Mouse (Mus musculus) hindbrain, embryonic 13.5 days (tissue): Measurements from ENCODE around the gene Tfb2m. TPM values are rescaled to one million over a fixed set of nuclear protein-coding genes. Genes with fewer than 3 reads are reported as not detected.

Experiments used
- ATAC-seq: fragments of 200-750 bp; cut with Nextera tagmentation; 2 replicates; pipeline ENCODE4 v1.8.0; 2017; ENCODE audit warnings: moderate TSS enrichment; ENCODE audit not compliant: low FRiP score
- H3K27ac ChIP-seq: fragments of 300-500 bp; sonication (generic); 2 replicates; pipeline ENCODE4 v1.5.1; 2015; ENCODE audit warnings: inconsistent platforms, mild to moderate bottlenecking, moderate library complexity
- H3K27me3 ChIP-seq: fragments of 300-500 bp; sonication (generic); 2 replicates; pipeline ENCODE4 v1.6.1; 2015; ENCODE audit warnings: mild to moderate bottlenecking, inconsistent platforms
- H3K36me3 ChIP-seq: fragments of 300-500 bp; sonication (generic); 2 replicates; pipeline ENCODE4 v1.6.1; 2015; ENCODE audit warnings: mild to moderate bottlenecking, inconsistent platforms
- H3K4me1 ChIP-seq: fragments of 300-500 bp; sonication (generic); replicated peaks from 2 replicates; pipeline ENCODE4 v1.6.1; 2015; ENCODE audit warnings: inconsistent platforms
- H3K4me2 ChIP-seq: fragments of 300-500 bp; sonication (generic); 2 replicates; pipeline ENCODE4 v1.6.1; 2015; ENCODE audit warnings: inconsistent platforms, mild to moderate bottlenecking, moderate library complexity
- H3K4me3 ChIP-seq: fragments of 300-500 bp; sonication (generic); 2 replicates; pipeline ENCODE4 v1.5.1; 2015; ENCODE audit warnings: mild to moderate bottlenecking, inconsistent platforms
- H3K9ac ChIP-seq: fragments of 300-500 bp; sonication (generic); 2 replicates; pipeline ENCODE4 v1.6.1; 2015; ENCODE audit warnings: mild to moderate bottlenecking, inconsistent platforms
- H3K9me3 ChIP-seq: fragments of 300-500 bp; sonication (generic); 2 replicates; pipeline ENCODE4 v1.6.1; 2016; ENCODE audit warnings: inconsistent platforms
- WGBS: fragments of 180-500 bp; shearing (Covaris S2); methylation state at CpG from one replicate; pipeline ENCODE4 v1.1.7; 2015; 5-methylcytosine and 5-hydroxymethylcytosine counted together
- polyA plus RNA-seq: library from polyadenylated mRNA; unstranded; fragments of >200 nt; fragmentation: Nextera tagmentation; extraction: Ambion mirVana; gene quantifications from 2 replicates; pipeline ENCODE4 v1.2.1, GENCODE M21; 2015

Gene Tfb2m
- polyA plus RNA-seq, 1 experiment from 2014 or later: 39.0 TPM

GRCm38 (mm10) chr1:179578625-179579024 lies 32.6 kb upstream of the Tfb2m start:
- Histone ChIP-seq H3K4me1 (peaks cover 6% of the 10 kb centered on the region; the same call in 1 of the 2 replicates), H3K4me2 (no peak overlapping the region), H3K36me3 (peaks cover 17% of the 10 kb centered on the region), H3K9me3 (no peaks in the 10 kb centered on the region), H3K27me3 (no peaks in the 10 kb centered on the region), H3K27ac (no peak overlapping the region), H3K9ac (no peak overlapping the region), H3K4me3 (no peak overlapping the region)
- 79% methylated on average over 6 of the region's 6 CpGs for WGBS
- no peak for ATAC-seq

GRCm38 (mm10) chr1:179573650-179574206 lies 27.7 kb upstream of the Tfb2m start:
- WGBS: 78% methylated on average over 6 of the region's 6 CpGs
- no peak overlapping the region for H3K27ac ChIP-seq
- peaks cover 13% of the 10 kb centered on the region for H3K4me1 ChIP-seq
- no peak overlapping the region for H3K4me2 ChIP-seq
- H3K9me3 ChIP-seq: no peaks in the 10 kb centered on the region
- ATAC-seq: no peak
- 0 out of 2 replicates have a peak overlapping the region, but pooled peaks have one; percentile 15 for H3K9ac ChIP-seq
- H3K4me3 ChIP-seq: no peak overlapping the region
- no peaks in the 10 kb centered on the region for H3K27me3 ChIP-seq
- H3K36me3 ChIP-seq: no peaks in the 10 kb centered on the region

GRCm38 (mm10) chr1:179571686-179572085 lies 25.6 kb upstream of the Tfb2m start:
- WGBS: 90% methylated on average over 4 of the region's 4 CpGs
- Histone ChIP-seq H3K4me1 (peaks cover 24% of the 10 kb centered on the region), H3K4me2 (no peak overlapping the region), H3K9ac (no peak overlapping the region), H3K27me3 (no peaks in the 10 kb centered on the region), H3K4me3 (no peak overlapping the region), H3K9me3 (no peaks in the 10 kb centered on the region), H3K27ac (no peak overlapping the region), H3K36me3 (no peaks in the 10 kb centered on the region)
- ATAC-seq: no peak

GRCm38 (mm10) chr1:179570482-179570881 lies 24.4 kb upstream of the Tfb2m start:
- Histone ChIP-seq H3K27me3 (no peaks in the 10 kb centered on the region), H3K27ac (no peak overlapping the region), H3K36me3 (no peaks in the 10 kb centered on the region), H3K9me3 (no peaks in the 10 kb centered on the region), H3K4me2 (no peak overlapping the region), H3K9ac (no peak overlapping the region), H3K4me3 (no peak overlapping the region), H3K4me1 (peaks cover 24% of the 10 kb centered on the region)
- no peak for ATAC-seq
- 98% methylated on average over 1 of the region's 1 CpGs for WGBS

DNA sequence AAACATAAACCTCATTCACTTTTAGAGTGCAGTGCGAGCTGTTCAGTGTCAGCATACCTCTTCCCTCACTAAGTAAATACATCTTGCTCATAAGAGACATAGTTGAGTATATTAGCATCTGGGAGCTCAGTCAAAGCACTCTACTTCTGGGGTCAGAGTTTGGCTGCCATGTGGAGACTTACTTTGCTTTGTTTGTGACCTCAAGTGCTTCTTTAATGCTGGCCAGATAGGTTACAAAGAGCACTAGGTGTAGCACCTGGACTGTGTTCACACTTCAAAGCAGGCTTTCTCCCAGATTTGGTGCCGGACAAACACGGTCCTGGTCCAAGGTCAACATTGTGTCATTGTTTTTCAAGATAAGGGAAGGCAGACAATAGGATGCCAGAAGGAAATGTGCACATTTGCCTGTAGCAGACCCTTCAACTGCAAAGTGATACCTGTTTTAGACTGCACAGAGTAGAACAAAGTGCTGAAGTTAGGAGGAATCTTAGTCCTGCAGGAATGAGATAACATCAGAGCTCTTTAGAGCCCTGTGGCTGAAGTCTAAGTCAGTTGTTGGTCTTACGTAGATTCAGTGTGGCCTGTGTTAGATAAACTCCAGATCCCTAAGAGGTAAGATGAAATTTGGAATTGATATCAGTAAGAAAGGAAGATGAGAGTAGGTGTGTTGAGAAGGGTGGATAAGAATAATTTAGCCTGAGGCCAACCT lies 22.8 kb upstream of the Tfb2m start:
- Histone ChIP-seq H3K4me1 (peaks cover 19% of the 10 kb centered on the region), H3K9me3 (no peaks in the 10 kb centered on the region), H3K9ac (no peak overlapping the region), H3K27me3 (no peaks in the 10 kb centered on the region), H3K36me3 (no peaks in the 10 kb centered on the region), H3K4me3 (no peak overlapping the region), H3K4me2 (no peak overlapping the region), H3K27ac (no peak overlapping the region)
- no peak for ATAC-seq
- WGBS: 89% methylated on average over 4 of the region's 4 CpGs

DNA sequence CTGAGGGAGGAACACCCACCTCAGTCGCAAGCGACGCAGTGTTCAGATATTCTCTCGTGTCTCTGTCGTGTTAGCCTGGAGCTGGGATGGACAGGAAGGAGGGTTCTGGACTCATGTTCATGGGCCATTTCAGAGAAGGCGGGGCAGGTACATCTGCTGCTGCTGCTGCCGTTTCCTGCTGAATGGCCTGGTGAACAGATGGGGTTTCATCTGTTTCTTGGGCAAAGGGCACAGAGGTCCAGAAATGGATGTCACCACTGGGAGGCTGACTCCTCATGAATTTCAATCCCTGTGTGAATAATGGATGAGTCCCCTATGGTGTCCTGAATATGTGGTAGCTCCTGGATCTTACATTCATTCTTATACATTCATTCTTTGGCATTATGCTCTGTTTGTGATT lies 21.5 kb upstream of the Tfb2m start:
- H3K27ac ChIP-seq: peak overlapping the region; percentile 55
- peaks cover 26% of the 10 kb centered on the region for H3K4me1 ChIP-seq
- no peaks in the 10 kb centered on the region for H3K9me3 ChIP-seq
- ATAC-seq: peak; percentile 21; the same call in 1 of the 2 replicates
- WGBS: 33% methylated on average over 7 of the region's 7 CpGs
- H3K4me2 ChIP-seq: no peak overlapping the region
- no peak overlapping the region for H3K4me3 ChIP-seq
- H3K9ac ChIP-seq: no peak overlapping the region
- H3K36me3 ChIP-seq: no peaks in the 10 kb centered on the region
- no peaks in the 10 kb centered on the region for H3K27me3 ChIP-seq

- Histone ChIP-seq H3K27me3 (no peaks in the 10 kb centered on the region), H3K9me3 (no peaks in the 10 kb centered on the region), H3K9ac (no peak overlapping the region), H3K36me3 (no peaks in the 10 kb centered on the region), H3K27ac (peak overlapping the region; percentile 40; the same call in 1 of the 2 replicates), H3K4me3 (no peak overlapping the region), H3K4me2 (no peak overlapping the region), H3K4me1 (peaks cover 19% of the 10 kb centered on the region)
- WGBS: 68% methylated on average over 5 of the region's 5 CpGs
- no peak for ATAC-seq
Measured at GRCm38 (mm10) chr1:179563926-179564325, 17.9 kb upstream of the Tfb2m start.

DNA sequence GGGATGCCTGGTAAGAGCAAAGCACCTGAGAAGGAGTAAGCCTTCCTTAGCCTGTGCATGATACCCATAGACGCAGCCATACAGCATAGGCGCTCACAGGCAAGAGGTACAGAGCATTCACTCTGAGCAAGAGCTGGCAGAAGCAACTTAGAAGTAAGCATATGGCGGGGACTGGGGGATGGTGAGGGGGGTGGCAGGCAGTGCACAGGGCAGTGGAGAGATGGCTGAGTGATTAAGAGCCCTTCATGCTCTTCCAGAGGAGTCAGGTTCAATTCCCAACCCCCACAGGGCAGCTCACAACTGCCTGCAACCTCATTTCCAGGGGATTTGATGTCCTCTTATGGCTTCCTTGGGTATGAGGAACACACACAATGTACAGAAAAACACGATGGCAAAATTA lies 17.1 kb upstream of the Tfb2m start:
- H3K27ac ChIP-seq: no peak overlapping the region
- no peak for ATAC-seq
- 81% methylated on average over 4 of the region's 4 CpGs for WGBS
- no peaks in the 10 kb centered on the region for H3K9me3 ChIP-seq
- H3K9ac ChIP-seq: no peak overlapping the region
- H3K4me3 ChIP-seq: no peak overlapping the region
- H3K4me2 ChIP-seq: no peak overlapping the region
- H3K4me1 ChIP-seq: peaks cover 19% of the 10 kb centered on the region
- H3K36me3 ChIP-seq: no peaks in the 10 kb centered on the region
- no peaks in the 10 kb centered on the region for H3K27me3 ChIP-seq

DNA sequence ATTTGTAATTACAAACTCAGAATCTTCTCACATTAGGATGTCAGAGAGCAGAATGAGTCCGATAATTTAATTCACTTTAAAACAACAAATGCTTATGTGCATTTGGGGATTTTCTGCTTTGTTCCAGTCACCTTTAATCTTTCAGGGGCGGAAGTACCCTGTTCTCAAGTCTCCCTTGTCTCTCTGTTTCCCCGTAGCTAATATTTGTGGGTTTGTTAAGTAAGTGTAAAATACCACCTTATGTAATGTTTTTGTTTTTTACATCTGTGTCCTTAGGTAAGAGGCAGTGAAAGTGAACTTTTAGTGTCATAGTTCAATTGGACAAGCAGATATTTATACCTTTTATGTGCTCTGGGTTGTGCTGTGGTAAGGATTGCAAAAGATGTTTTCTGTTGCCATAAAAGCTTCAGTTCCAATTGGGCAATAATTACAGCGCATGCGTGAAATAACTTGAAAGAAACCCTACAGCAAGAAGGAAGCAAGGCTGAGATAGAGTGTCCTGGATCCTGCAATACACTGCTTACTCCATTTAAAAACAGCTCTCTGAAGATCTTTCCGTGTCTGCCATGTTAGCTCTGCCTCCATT lies 14.9 kb upstream of the Tfb2m start:
- no peak overlapping the region for H3K27ac ChIP-seq
- no peak overlapping the region for H3K4me2 ChIP-seq
- H3K4me3 ChIP-seq: no peak overlapping the region
- H3K9ac ChIP-seq: no peak overlapping the region
- no peaks in the 10 kb centered on the region for H3K36me3 ChIP-seq
- ATAC-seq: no peak
- H3K9me3 ChIP-seq: no peaks in the 10 kb centered on the region
- H3K4me1 ChIP-seq: peaks cover 7% of the 10 kb centered on the region; the same call in 1 of the 2 replicates
- WGBS: 91% methylated on average over 6 of the region's 6 CpGs
- H3K27me3 ChIP-seq: no peaks in the 10 kb centered on the region

DNA sequence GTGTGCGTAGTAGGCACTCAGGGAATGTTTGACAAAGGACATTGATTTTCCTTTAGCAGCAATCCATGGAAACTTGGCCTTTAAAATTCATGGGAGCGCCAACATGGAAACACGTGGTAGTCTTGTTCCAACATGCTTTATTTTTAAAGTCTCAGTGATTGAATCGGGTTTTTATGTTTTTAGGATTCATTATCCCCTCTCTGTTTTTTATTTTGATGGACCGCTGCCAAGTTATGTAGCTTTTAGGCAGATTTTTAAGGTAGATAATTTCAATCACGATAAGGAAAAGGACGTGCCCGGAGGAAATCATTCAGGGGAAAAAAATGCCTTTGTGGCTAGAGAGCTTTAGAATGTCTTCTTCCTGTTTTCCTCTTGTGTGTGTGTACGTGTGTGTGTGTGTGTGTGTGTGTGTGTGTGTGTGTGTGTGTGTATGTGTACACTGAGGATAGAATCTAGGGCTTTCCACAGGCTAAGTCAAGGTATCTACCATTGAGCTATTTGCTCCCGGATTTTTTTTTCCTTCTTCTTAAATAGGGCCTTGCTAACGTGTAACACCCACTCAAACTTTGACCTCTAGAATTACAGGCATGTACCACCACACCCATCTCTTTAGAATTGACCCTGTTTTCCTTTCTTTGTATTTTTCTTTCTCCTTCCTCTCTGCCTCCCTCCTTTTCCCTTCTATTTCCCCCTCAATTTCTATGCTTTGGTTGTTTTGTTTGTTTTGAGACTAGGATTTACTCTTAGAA lies 13.6 kb upstream of the Tfb2m start:
- Histone ChIP-seq H3K27me3 (no peaks in the 10 kb centered on the region), H3K27ac (no peak overlapping the region; the same call in 1 of the 2 replicates), H3K4me3 (no peak overlapping the region), H3K4me2 (no peak overlapping the region), H3K9me3 (no peaks in the 10 kb centered on the region), H3K9ac (no peak overlapping the region), H3K36me3 (no peaks in the 10 kb centered on the region), H3K4me1 (peaks cover 7% of the 10 kb centered on the region; the same call in 1 of the 2 replicates)
- ATAC-seq: no peak
- WGBS: 83% methylated on average over 11 of the region's 11 CpGs

DNA sequence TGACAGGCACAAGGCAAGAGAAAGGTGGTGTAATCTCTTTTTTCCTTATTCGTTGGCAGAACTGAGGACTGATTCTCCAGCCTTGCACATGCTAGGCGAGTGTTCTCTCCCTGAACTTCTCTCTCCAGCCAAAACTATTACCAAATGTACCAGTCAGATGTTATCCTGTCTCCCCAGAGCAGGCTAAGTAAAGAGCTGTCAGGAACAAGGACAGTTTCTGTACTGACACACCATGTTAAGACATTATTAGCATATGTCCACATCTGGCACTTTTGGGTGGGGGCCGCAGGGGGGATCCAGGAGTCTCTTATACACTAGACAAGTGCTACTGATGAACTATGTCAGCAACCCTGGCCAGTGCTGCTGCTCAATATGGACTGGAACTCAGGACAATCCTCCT lies 10.9 kb upstream of the Tfb2m start:
- Histone ChIP-seq H3K9me3 (no peaks in the 10 kb centered on the region), H3K4me1 (peaks cover 15% of the 10 kb centered on the region), H3K36me3 (no peaks in the 10 kb centered on the region), H3K4me3 (no peak overlapping the region), H3K27me3 (no peaks in the 10 kb centered on the region), H3K27ac (no peak overlapping the region), H3K9ac (no peak overlapping the region), H3K4me2 (no peak overlapping the region)
- WGBS: 84% methylated on average over 3 of the region's 3 CpGs
- ATAC-seq: no peak

GRCm38 (mm10) chr1:179553949-179554347 lies 7.9 kb upstream of the Tfb2m start:
- H3K4me3 ChIP-seq: no peak overlapping the region
- no peaks in the 10 kb centered on the region for H3K27me3 ChIP-seq
- no peak for ATAC-seq
- peaks cover 21% of the 10 kb centered on the region for H3K4me1 ChIP-seq
- H3K9ac ChIP-seq: no peak overlapping the region
- H3K27ac ChIP-seq: no peak overlapping the region
- H3K4me2 ChIP-seq: no peak overlapping the region
- 91% methylated on average over 4 of the region's 4 CpGs for WGBS
- H3K36me3 ChIP-seq: no peaks in the 10 kb centered on the region
- no peaks in the 10 kb centered on the region for H3K9me3 ChIP-seq
